8 mouse cellular contexts compared by ENCODE assay signal in the genomic region with DNA sequence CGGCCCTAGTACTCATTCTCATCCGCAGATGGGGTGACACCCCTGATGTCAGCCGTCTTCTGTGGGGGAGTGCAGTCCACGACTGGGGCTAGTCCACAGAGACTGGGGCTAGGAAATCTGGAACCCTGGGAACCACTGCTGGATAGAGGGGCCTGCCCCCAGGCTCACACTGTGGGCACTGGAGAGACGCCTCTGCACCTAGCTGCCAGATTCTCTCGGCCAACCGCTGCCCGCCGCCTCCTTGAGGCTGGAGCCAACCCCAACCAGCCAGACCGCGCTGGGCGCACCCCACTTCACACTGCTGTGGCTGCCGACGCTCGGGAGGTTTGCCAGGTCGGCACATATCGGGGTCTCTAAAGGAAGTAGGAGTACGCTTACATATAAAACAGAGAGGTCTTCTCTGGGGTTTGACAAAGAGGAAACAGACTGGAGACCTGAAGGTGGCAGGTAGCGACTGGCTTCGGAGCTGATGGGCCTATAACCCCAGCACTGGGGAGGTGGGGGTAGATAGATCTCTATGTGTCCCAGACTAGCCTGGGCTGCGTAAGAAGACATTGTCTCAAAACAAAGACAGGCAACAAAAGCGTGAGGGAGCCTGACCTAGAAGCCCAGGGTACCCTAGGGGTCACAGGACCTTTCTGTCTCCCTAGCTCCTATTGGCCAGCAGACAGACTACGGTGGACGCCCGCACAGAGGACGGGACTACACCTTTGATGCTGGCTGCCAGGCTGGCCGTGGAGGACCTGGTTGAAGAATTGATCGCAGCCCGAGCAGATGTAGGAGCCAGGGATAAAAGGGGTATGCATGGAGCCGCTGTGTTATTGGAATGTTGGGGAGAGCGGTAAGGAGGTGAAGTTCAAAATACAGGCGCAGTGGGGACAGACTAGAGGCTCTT. TPM values are rescaled to one million over a fixed set of nuclear protein-coding genes. Genes with fewer than 3 reads are reported as not detected.
DNase-seq lines count a peak whose midpoint lies in the region; ATAC-seq and TF ChIP-seq lines count a peak whose summit lies in the region.

No protein-coding gene starts in this region.

- WGBS in thymus, adult 2 months, result 49% methylated on average over 32 of the region's 32 CpGs
- 44% methylated on average over 32 of the region's 32 CpGs for WGBS in intestine, postnatal 0 days
- 17% methylated on average over 32 of the region's 32 CpGs for WGBS in neural tube, embryonic 12.5 days

- H3K9ac ChIP-seq in intestine, postnatal 0 days (ENCODE audit: low read depth, low read length), result no peak overlapping the region
- peak overlapping the region; percentile 90 for H3K9ac ChIP-seq in neural tube, embryonic 12.5 days

- peaks cover 23% of the 10 kb centered on the region for H3K4me1 ChIP-seq in thymus, adult 2 months (replicated peaks; ENCODE audit: control insufficient read depth, insufficient read depth, low read length)
- peaks cover 8% of the 10 kb centered on the region; the same call in 1 of the 2 replicates for H3K4me1 ChIP-seq in intestine, postnatal 0 days (replicated peaks; ENCODE audit: control insufficient read depth, insufficient read depth, low read length)
- peaks cover 50% of the 10 kb centered on the region for H3K4me1 ChIP-seq in neural tube, embryonic 12.5 days

- H3K9me3 ChIP-seq in intestine, postnatal 0 days (ENCODE audit: control insufficient read depth), result no peaks in the 10 kb centered on the region
- H3K9me3 ChIP-seq in neural tube, embryonic 12.5 days, result no peaks in the 10 kb centered on the region

- ATAC-seq in intestine, postnatal 0 days, result no peak
- peak; percentile 34 for ATAC-seq in neural tube, embryonic 12.5 days (ENCODE audit: low FRiP score, low read depth)
- ATAC-seq in activated CD4-positive, CD25-positive, alpha-beta regulatory T cell, adult 4 months, result no peak

- peak; percentile 28 for DNase-seq in gastrocnemius, adult 2 months
- no peak for DNase-seq in gastrocnemius, adult 8-10 months (ENCODE audit: low spot score in 2 of 2)
- no peak for DNase-seq in thymus, adult 2 months
- no peak for DNase-seq in thymus, adult 18-20 months
- DNase-seq in frontal cortex, postnatal 14 days (ENCODE audit: low spot score in 2 of 2), result no peak

- peak overlapping the region; percentile 95 for H3K4me3 ChIP-seq in gastrocnemius, adult 2 months
- H3K4me3 ChIP-seq in thymus, adult 2 months (ENCODE audit: control insufficient read depth, insufficient read depth, low read length), result 0 out of 2 replicates have a peak overlapping the region, but pooled peaks have one; percentile 79
- H3K4me3 ChIP-seq in intestine, postnatal 0 days (ENCODE audit: low read depth, low read length), result peak overlapping the region; percentile 58
- peak overlapping the region; percentile 65 for H3K4me3 ChIP-seq in neural tube, embryonic 12.5 days

- no peak for TF ChIP-seq POLR2A in thymus, adult 2 months (IDR thresholded peaks at IDR 0.05; ENCODE audit: control insufficient read depth, extremely low read depth, insufficient read depth, low read length, poor library complexity)

- H3K27me3 ChIP-seq in thymus, adult 2 months (ENCODE audit: control insufficient read depth, insufficient read depth, low read length), result no peaks in the 10 kb centered on the region
- no peaks in the 10 kb centered on the region for H3K27me3 ChIP-seq in intestine, postnatal 0 days (replicated peaks; ENCODE audit: control insufficient read depth, insufficient read depth, low read length)
- no peaks in the 10 kb centered on the region for H3K27me3 ChIP-seq in neural tube, embryonic 12.5 days (replicated peaks)

- peak overlapping the region; percentile 99 for H3K4me2 ChIP-seq in intestine, postnatal 0 days (replicated peaks; ENCODE audit: low read depth)
- peak overlapping the region; percentile 90 for H3K4me2 ChIP-seq in neural tube, embryonic 12.5 days (replicated peaks)

- TF ChIP-seq CTCF in gastrocnemius, adult 2 months (IDR thresholded peaks at IDR 0.05), result no peak
- TF ChIP-seq CTCF in thymus, adult 2 months (IDR thresholded peaks at IDR 0.05; ENCODE audit: borderline replicate concordance, control insufficient read depth, extremely low read depth, insufficient read depth, low read length, poor library complexity), result no peak
- TF ChIP-seq CTCF in intestine, postnatal 0 days (IDR thresholded peaks at IDR 0.05; ENCODE audit: low read depth), result no peak

- peak overlapping the region; percentile 99 for H3K27ac ChIP-seq in gastrocnemius, adult 2 months
- H3K27ac ChIP-seq in thymus, adult 2 months (ENCODE audit: control insufficient read depth, insufficient read depth, low read length), result no peak overlapping the region
- no peak overlapping the region for H3K27ac ChIP-seq in intestine, postnatal 0 days (ENCODE audit: low read depth, low read length)
- peak overlapping the region; percentile 98 for H3K27ac ChIP-seq in neural tube, embryonic 12.5 days

- intact Hi-C loops in gastrocnemius, adult 2 months (cut with DNase I), result loop anchor here (2.0 kb wide), 1 partner anchor 657 kb away; no protein-coding TSS in a partner anchor

- H3K36me3 ChIP-seq in thymus, adult 2 months (ENCODE audit: control insufficient read depth, insufficient read depth, low read length), result no peaks in the 10 kb centered on the region
- H3K36me3 ChIP-seq in intestine, postnatal 0 days (ENCODE audit: control insufficient read depth, insufficient read depth), result no peaks in the 10 kb centered on the region
- no peaks in the 10 kb centered on the region for H3K36me3 ChIP-seq in neural tube, embryonic 12.5 days

RNA-seq across cellular contexts. Expression of gene Gpsm3, which starts 3.5 kb away (rescaled TPM):
- 1 to 10 TPM; 1.8 to 2.4 TPM for total RNA-seq in gastrocnemius, adult 2 months (2021)
- 1 to 10 TPM in 1 of 4 experiments, under 1 TPM in 3; 0.53 to 1.8 (median 0.77) TPM for total RNA-seq in gastrocnemius, adult 8-10 months (2022)
- polyA plus RNA-seq in thymus, adult 2 months (2012; rRNA removed), result 208 and 222 TPM in 2 replicates
- polyA plus RNA-seq in intestine, postnatal 0 days (2015; fragmentation: Nextera tagmentation; extraction: Ambion mirVana), result 8.6 and 10.6 TPM in 2 replicates
- polyA plus RNA-seq in neural tube, embryonic 12.5 days (2016; fragmentation: Nextera tagmentation; extraction: Ambion mirVana), result 4.2 and 5.5 TPM in 2 replicates
- polyA plus RNA-seq in activated CD4-positive, CD25-positive, alpha-beta regulatory T cell, adult 4 months (2017; shearing (Covaris generic)), result 100 to 1,000 TPM; 213 to 307 TPM

RNA-seq across cellular contexts. Expression of gene Pbx2, which starts 4.9 kb away (rescaled TPM):
- total RNA-seq in gastrocnemius, adult 2 months (2021), result 10 to 100 TPM; 14.0 to 14.6 TPM
- 10 to 100 TPM in 3 of 4 experiments, 1 to 10 TPM in 1; 9.1 to 15.4 (median 13.8) TPM for total RNA-seq in gastrocnemius, adult 8-10 months (2022)
- 144 and 146 TPM in 2 replicates for polyA plus RNA-seq in thymus, adult 2 months (2012; rRNA removed)
- polyA plus RNA-seq in intestine, postnatal 0 days (2015; fragmentation: Nextera tagmentation; extraction: Ambion mirVana), result 6.1 and 6.5 TPM in 2 replicates
- 17.1 and 18.4 TPM in 2 replicates for polyA plus RNA-seq in neural tube, embryonic 12.5 days (2016; fragmentation: Nextera tagmentation; extraction: Ambion mirVana)
- polyA plus RNA-seq in activated CD4-positive, CD25-positive, alpha-beta regulatory T cell, adult 4 months (2017; shearing (Covaris generic)), result 10 to 100 TPM in 1 of 2 experiments, 1 to 10 TPM in 1; 8.5 to 10.2 TPM

RNA-seq across cellular contexts. Expression of gene Ager, which starts 11.5 kb away (rescaled TPM):
- total RNA-seq in gastrocnemius, adult 2 months (2021), result under 1 TPM in 1 of 2 experiments, not detected in 1; 0.31 TPM
- total RNA-seq in gastrocnemius, adult 8-10 months (2022), result under 1 TPM in 1 of 4 experiments, not detected in 3; 0.19 TPM
- 13.4 and 18.8 TPM in 2 replicates for polyA plus RNA-seq in thymus, adult 2 months (2012; rRNA removed)
- polyA plus RNA-seq in intestine, postnatal 0 days (2015; fragmentation: Nextera tagmentation; extraction: Ambion mirVana), result 1.3 and 1.5 TPM in 2 replicates
- 1.9 and 2.3 TPM in 2 replicates for polyA plus RNA-seq in neural tube, embryonic 12.5 days (2016; fragmentation: Nextera tagmentation; extraction: Ambion mirVana)
- 1 to 10 TPM; 2.5 to 5.4 TPM for polyA plus RNA-seq in activated CD4-positive, CD25-positive, alpha-beta regulatory T cell, adult 4 months (2017; shearing (Covaris generic))

RNA-seq across cellular contexts. Expression of gene Rnf5, which starts 17.4 kb away (rescaled TPM):
- total RNA-seq in gastrocnemius, adult 2 months (2021), result 10 to 100 TPM; 16.8 to 24.0 TPM
- 10 to 100 TPM; 20.2 to 23.9 (median 22.7) TPM for total RNA-seq in gastrocnemius, adult 8-10 months (2022)
- polyA plus RNA-seq in thymus, adult 2 months (2012; rRNA removed), result 140 and 175 TPM in 2 replicates
- polyA plus RNA-seq in intestine, postnatal 0 days (2015; fragmentation: Nextera tagmentation; extraction: Ambion mirVana), result 123 and 135 TPM in 2 replicates
- polyA plus RNA-seq in neural tube, embryonic 12.5 days (2016; fragmentation: Nextera tagmentation; extraction: Ambion mirVana), result 249 and 263 TPM in 2 replicates
- 10 to 100 TPM; 49.0 to 56.9 TPM for polyA plus RNA-seq in activated CD4-positive, CD25-positive, alpha-beta regulatory T cell, adult 4 months (2017; shearing (Covaris generic))

RNA-seq across cellular contexts. Expression of gene Agpat1, which starts 17.9 kb away (rescaled TPM):
- 10 to 100 TPM; 75.6 to 75.7 TPM for total RNA-seq in gastrocnemius, adult 2 months (2021)
- total RNA-seq in gastrocnemius, adult 8-10 months (2022), result 100 to 1,000 TPM in 2 of 4 experiments, 10 to 100 TPM in 2; 89.5 to 104 (median 97.0) TPM
- polyA plus RNA-seq in thymus, adult 2 months (2012; rRNA removed), result 316 and 350 TPM in 2 replicates
- polyA plus RNA-seq in intestine, postnatal 0 days (2015; fragmentation: Nextera tagmentation; extraction: Ambion mirVana), result 53.2 and 55.6 TPM in 2 replicates
- polyA plus RNA-seq in neural tube, embryonic 12.5 days (2016; fragmentation: Nextera tagmentation; extraction: Ambion mirVana), result 81.1 and 97.7 TPM in 2 replicates
- polyA plus RNA-seq in activated CD4-positive, CD25-positive, alpha-beta regulatory T cell, adult 4 months (2017; shearing (Covaris generic)), result 10 to 100 TPM; 16.9 to 18.4 TPM

Comparison
In these comparisons a context has a peak if more than half of its experiments do, and no peak if none do; other contexts are left out.
1. H3K27ac ChIP-seq: peak in gastrocnemius, adult 2 months (single experiment) and neural tube, embryonic 12.5 days (single experiment); none in thymus, adult 2 months (single experiment) and intestine, postnatal 0 days (single experiment).
2. RNA of gene Gpsm3, which starts 3.5 kb away (polyA plus RNA-seq): 213 to 307 TPM in activated CD4-positive, CD25-positive, alpha-beta regulatory T cell, adult 4 months and 208 to 222 TPM in thymus, adult 2 months; 8.6 to 10.6 TPM in intestine, postnatal 0 days and 4.2 to 5.5 TPM in neural tube, embryonic 12.5 days; every median in the first group is over 10 times any median in the second.
3. Peak in every context shown above with its lines, with median percentiles within 50 percentile points of each other: H3K4me3 ChIP-seq.